Mouse (Mus musculus) limb, embryonic 14.5 days (tissue): ENCODE measurements around the gene Ctsc. TPM values are rescaled to one million over a fixed set of nuclear protein-coding genes. Genes with fewer than 3 reads are reported as not detected.

Experiments used
- ATAC-seq: fragments of 200-750 bp; cut with Nextera tagmentation; 2 replicates; pipeline ENCODE4 v1.8.0; 2017; ENCODE audit warnings: low read depth, moderate number of reproducible peaks, moderate TSS enrichment; ENCODE audit not compliant: low FRiP score
- DNase-seq: peaks from one replicate; pipeline ENCODE4 v3.0.0-alpha.2; 2015; ENCODE audit warnings: low spot score
- H3K27ac ChIP-seq: fragments of 300-500 bp; sonication (generic); replicated peaks from 2 replicates; pipeline ENCODE4 v1.5.1; 2014; ENCODE audit warnings: low read depth, mild to moderate bottlenecking, low read length, moderate library complexity, mixed read lengths
- H3K27me3 ChIP-seq: fragments of 300-500 bp; sonication (generic); 2 replicates; pipeline ENCODE4 v1.6.1; 2014; ENCODE audit warnings: low read length, mixed read lengths; ENCODE audit not compliant: control insufficient read depth, insufficient read depth
- H3K36me3 ChIP-seq: fragments of 300-500 bp; sonication (generic); 2 replicates; pipeline ENCODE4 v1.6.1; 2014; ENCODE audit warnings: mild to moderate bottlenecking, low read length, moderate library complexity, mixed read lengths; ENCODE audit not compliant: control insufficient read depth, insufficient read depth
- H3K4me1 ChIP-seq: fragments of 300-500 bp; sonication (generic); 2 replicates; pipeline ENCODE4 v1.6.1; 2014; ENCODE audit warnings: antibody characterized with exemption, low read length, mixed read lengths; ENCODE audit not compliant: control insufficient read depth, insufficient read depth
- H3K4me2 ChIP-seq: fragments of 300-500 bp; sonication (generic); replicated peaks from 2 replicates; pipeline ENCODE4 v1.6.1; 2014; ENCODE audit warnings: low read depth, mild to moderate bottlenecking, low read length, moderate library complexity; ENCODE audit not compliant: severe bottlenecking
- H3K4me3 ChIP-seq: fragments of 300-500 bp; sonication (generic); replicated peaks from 2 replicates; pipeline ENCODE4 v1.5.1; 2014; ENCODE audit warnings: low read length
- H3K9ac ChIP-seq: fragments of 300-500 bp; sonication (generic); 2 replicates; pipeline ENCODE4 v1.6.1; 2014; ENCODE audit warnings: mild to moderate bottlenecking, low read depth, low read length, moderate library complexity; ENCODE audit not compliant: severe bottlenecking
- H3K9me3 ChIP-seq: fragments of 300-500 bp; sonication (generic); 2 replicates; pipeline ENCODE4 v1.6.1; 2016; ENCODE audit warnings: low read length; ENCODE audit not compliant: control insufficient read depth
- POLR2A ChIP-seq: fragments of 200-500 bp; IDR thresholded peaks from 2 replicates; pipeline ENCODE4 v1.8.0; 2012; ENCODE audit warnings: inconsistent platforms, mild to moderate bottlenecking, moderate library complexity, borderline replicate concordance; ENCODE audit not compliant: insufficient read depth, insufficient read length; ENCODE audit errors: extremely low read depth
- WGBS: fragments of 180-500 bp; shearing (Covaris S2); extraction: QIAGEN DNeasy Blood & Tissue Kit; methylation state at CpG from one replicate; pipeline ENCODE4 v1.1.7; 2014; 5-methylcytosine and 5-hydroxymethylcytosine counted together
- polyA plus RNA-seq, 2 experiments: library from polyadenylated mRNA; depleted of rRNA in 1 of 2; stranded (reverse) in 1 of 2; unstranded in 1 of 2; fragments of >200 nt; fragmentation: Nextera tagmentation in 1 of 2; extraction: Ambion mirVana in 1 of 2; gene quantifications; 2 replicates each; pipeline versions ENCODE4 v1.2.1 to v1.2.3; 2012 to 2014

Ctsc gene
- polyA plus RNA-seq (2012; rRNA removed) (18.2 and 19.3 TPM in 2 replicates), polyA plus RNA-seq (2014; fragmentation: Nextera tagmentation; extraction: Ambion mirVana) (66.4 and 66.9 TPM in 2 replicates)

GRCm38 (mm10) chr7:88277858-88278627 is at the start of gene Ctsc:
Gene Ctsc, plus strand, starts transcription at chr7:88278085.
- Histone ChIP-seq H3K36me3 (no peaks in the 10 kb centered on the region), H3K27me3 (no peaks in the 10 kb centered on the region), H3K27ac (no peak within 1 kb of the TSS; the same call in 1 of the 2 replicates), H3K4me2 (peak within 1 kb of the TSS; percentile 92), H3K9ac (peak within 1 kb of the TSS; percentile 58), H3K4me3 (peak within 1 kb of the TSS; percentile 51), H3K9me3 (no peaks in the 10 kb centered on the region), H3K4me1 (no peaks in the 10 kb centered on the region)
- peak; percentile 82 for ATAC-seq
- TF ChIP-seq POLR2A, result 0 out of 2 replicates have a peak, but pooled peaks have one; percentile 32
- WGBS, result 2% methylated on average over 34 of the region's 34 CpGs
- DNase-seq, result peak; percentile 61

GRCm38 (mm10) chr7:88229051-88229450 is 48.8 kb upstream of the Ctsc start:
- WGBS, result 70% methylated on average over 2 of the region's 2 CpGs

GRCm38 (mm10) chr7:88230121-88230520 is 47.8 kb upstream of the Ctsc start:
- Histone ChIP-seq H3K9ac (no peak overlapping the region), H3K9me3 (no peaks in the 10 kb centered on the region), H3K4me1 (no peaks in the 10 kb centered on the region), H3K27me3 (no peaks in the 10 kb centered on the region), H3K4me3 (no peak overlapping the region), H3K27ac (no peak overlapping the region), H3K36me3 (no peaks in the 10 kb centered on the region), H3K4me2 (no peak overlapping the region)
- no peak for ATAC-seq
- WGBS, result 86% methylated on average over 4 of the region's 4 CpGs
- TF ChIP-seq POLR2A, result no peak
- no peak for DNase-seq

More at GRCm38 (mm10) chr7:88229051-88229450, 48.8 kb upstream of the Ctsc start:
- no peaks in the 10 kb centered on the region for H3K9me3 ChIP-seq
- no peaks in the 10 kb centered on the region for H3K27me3 ChIP-seq
- H3K4me2 ChIP-seq, result no peak overlapping the region
- no peak overlapping the region for H3K9ac ChIP-seq
- ATAC-seq (no peak), DNase-seq (no peak)
- no peak for TF ChIP-seq POLR2A
- no peak overlapping the region for H3K27ac ChIP-seq
- no peaks in the 10 kb centered on the region for H3K36me3 ChIP-seq
- H3K4me3 ChIP-seq, result no peak overlapping the region
- no peaks in the 10 kb centered on the region for H3K4me1 ChIP-seq

- no peak for TF ChIP-seq POLR2A
- DNase-seq, result no peak
- H3K9me3 ChIP-seq, result no peaks in the 10 kb centered on the region
- 88% methylated on average over 7 of the region's 7 CpGs for WGBS
- H3K36me3 ChIP-seq, result no peaks in the 10 kb centered on the region
- no peak for ATAC-seq
- no peaks in the 10 kb centered on the region for H3K27me3 ChIP-seq
- H3K27ac ChIP-seq, result no peak overlapping the region
- H3K4me3 ChIP-seq, result no peak overlapping the region
- no peak overlapping the region for H3K4me2 ChIP-seq
- no peaks in the 10 kb centered on the region for H3K4me1 ChIP-seq
- no peak overlapping the region for H3K9ac ChIP-seq
These were observed 46.9 kb upstream of the Ctsc start for GRCm38 (mm10) chr7:88230756-88231522.

- TF ChIP-seq POLR2A, result no peak
These were observed 34.8 kb upstream of the Ctsc start for GRCm38 (mm10) chr7:88243059-88243458.

More at GRCm38 (mm10) chr7:88243059-88243458, 34.8 kb upstream of the Ctsc start:
- no peak overlapping the region for H3K9ac ChIP-seq
- no peaks in the 10 kb centered on the region for H3K36me3 ChIP-seq
- no peak overlapping the region for H3K4me3 ChIP-seq
- H3K4me1 ChIP-seq, result no peaks in the 10 kb centered on the region
- H3K27ac ChIP-seq, result no peak overlapping the region
- DNase-seq (no peak), ATAC-seq (no peak)
- H3K4me2 ChIP-seq, result no peak overlapping the region
- no peaks in the 10 kb centered on the region for H3K27me3 ChIP-seq
- WGBS, result 78% methylated on average over 3 of the region's 3 CpGs
- no peaks in the 10 kb centered on the region for H3K9me3 ChIP-seq
